Mouse (Mus musculus) hematopoietic multipotent progenitor cell, adult 10-12 weeks (in vitro differentiated cells): ENCODE results near the gene Parg. TPM values are rescaled to one million over a fixed set of nuclear protein-coding genes. Genes with fewer than 3 reads are reported as not detected.

Experiments
- polyA plus RNA-seq: library from polyadenylated mRNA; stranded (reverse); fragments of >175 nt; gene quantifications from 2 replicates; pipeline ENCODE4 v1.2.3, GENCODE M21; 2012; ENCODE audit warnings: low replicate concordance

The Parg gene
- 17.8 and 29.7 TPM in 2 replicates for polyA plus RNA-seq

GRCm38 (mm10) chr14:32201791-32202451 lies at the start of gene Parg, which contains the start of gene Timm23:
TSS of gene Parg (plus strand) at chr14:32201949.
TSS of gene Timm23 (minus strand) at chr14:32201898.

GRCm38 (mm10) chr14:32159690-32160246 lies 42.0 kb upstream of the Parg start, which contains the start of gene Ncoa4:
TSS of gene Ncoa4 (plus strand) at chr14:32159865.

GRCm38 (mm10) chr14:32321732-32322685 lies 120.3 kb downstream of the Parg start, which contains the start of gene Ogdhl:
TSS of gene Ogdhl (plus strand) at chr14:32322019.

Other genes with a start within 250 kb of the Parg start
- 0.04 TPM in 1 of 2 replicates, not detected in the other for gene Galnt15, start 173.0 kb upstream of the Parg start, polyA plus RNA-seq
- gene Oxnad1, start 116.6 kb upstream of the Parg start, polyA plus RNA-seq, result 1.1 and 3.3 TPM in 2 replicates
- gene Dph3, start 116.2 kb upstream of the Parg start, polyA plus RNA-seq, result 8.2 and 26.4 TPM in 2 replicates
- gene Msmb, start 59.9 kb upstream of the Parg start, polyA plus RNA-seq, result not detected in 2 replicates
- gene Ncoa4, start 42.1 kb upstream of the Parg start, polyA plus RNA-seq, result 4.7 and 11.1 TPM in 2 replicates
- gene Timm23, start 51 bp upstream of the Parg start, polyA plus RNA-seq, result 131 and 171 TPM in 2 replicates
- gene Ogdhl, start 120.1 kb downstream of the Parg start, polyA plus RNA-seq, result 0.04 TPM in 1 of 2 replicates, not detected in the other
- gene 1700024G13Rik, start 186.4 kb downstream of the Parg start, polyA plus RNA-seq, result not detected in 2 replicates